Mouse (Mus musculus): ENCODE results near the gene Efcab8. TPM values are rescaled to one million over a fixed set of nuclear protein-coding genes. Genes with fewer than 3 reads are reported as not detected.

Efcab8 gene
- total and polyA plus RNA-seq, 3 experiments: 0.04 to 0.19 TPM; not detected in 1

DNA sequence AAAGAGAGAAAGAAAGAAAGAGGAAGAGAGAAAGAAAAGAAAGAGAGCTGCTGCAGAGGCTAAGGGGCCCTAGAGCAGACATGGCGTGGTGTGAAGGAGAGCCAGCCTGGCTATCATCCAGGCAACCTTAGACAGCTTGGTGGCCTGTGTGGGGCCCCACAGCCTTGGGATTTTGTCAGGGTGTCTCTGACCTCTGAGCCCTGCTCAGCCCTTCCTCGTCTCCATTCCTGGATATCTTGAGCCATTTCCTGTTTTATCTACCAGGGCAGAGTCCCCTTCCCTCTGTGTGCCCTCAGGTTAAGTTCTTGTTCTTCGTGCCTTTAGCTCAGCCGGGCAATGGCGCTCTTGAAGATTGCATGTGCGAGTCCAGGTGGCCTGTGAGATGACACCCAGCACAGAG lies 29.1 kb downstream of the Efcab8 start:
- H3K9ac ChIP-seq (ENCODE audit: control insufficient read depth, low read depth, low read length, poor library complexity, severe bottlenecking): no peak overlapping the region
- H3K27ac ChIP-seq (ENCODE audit: control insufficient read depth, low read depth, low read length): no peak overlapping the region
- no peaks in the 10 kb centered on the region for H3K79me2 ChIP-seq (ENCODE audit: control insufficient read depth, insufficient read depth, low read length, poor library complexity)
- H3K4me3 ChIP-seq (ENCODE audit: control insufficient read depth in 1 of 2, insufficient read depth in 1 of 2, low read depth in 2 of 2, low read length in 2 of 2): no peak overlapping the region
- no peak for DNase-seq (ENCODE audit: low read depth, low spot score)
- H3K9me3 ChIP-seq (replicated peaks; ENCODE audit: insufficient read depth, low read length): no peaks in the 10 kb centered on the region
- H3K4me1 ChIP-seq (ENCODE audit: control insufficient read depth in 1 of 2, insufficient read depth in 2 of 2, low read length in 2 of 2): no peaks in the 10 kb centered on the region
- TF ChIP-seq TCF12 (IDR thresholded peaks at IDR 0.05; ENCODE audit: low read depth, low read length) (no peak), TAL1 (IDR thresholded peaks at IDR 0.05; ENCODE audit: low read length) (no peak), POLR2A (IDR thresholded peaks at IDR 0.05; ENCODE audit: control insufficient read depth in 1 of 2, insufficient read depth in 1 of 2, low read depth in 1 of 2, low read length in 2 of 2, poor library complexity in 1 of 2) (no peak), NRF1 (IDR thresholded peaks at IDR 0.05; ENCODE audit: insufficient read depth, low read depth, low read length, poor library complexity, severe bottlenecking) (no peak), SIN3A (IDR thresholded peaks at IDR 0.05; ENCODE audit: low read length) (no peak), TBP (IDR thresholded peaks at IDR 0.05; ENCODE audit: low read depth, low read length) (no peak), ELF1 (IDR thresholded peaks at IDR 0.05; ENCODE audit: low read depth, low read length) (no peak), E2F4 (IDR thresholded peaks at IDR 0.05; ENCODE audit: borderline replicate concordance, low read depth, low read length) (no peak), MYC (IDR thresholded peaks at IDR 0.05; ENCODE audit: low read depth, low read length) (no peak), GATA1 (IDR thresholded peaks at IDR 0.05; ENCODE audit: low read depth, low read length) (no peak), HCFC1 (IDR thresholded peaks at IDR 0.05; ENCODE audit: low read depth, low read length) (no peak), MEF2A (IDR thresholded peaks at IDR 0.05; ENCODE audit: extremely low read depth, insufficient replicate concordance, low read depth, low read length, poor library complexity, severe bottlenecking) (no peak), USF1 (IDR thresholded peaks at IDR 0.05; ENCODE audit: low read depth, low read length) (no peak), ZMIZ1 (IDR thresholded peaks at IDR 0.05; ENCODE audit: low read depth, low read length) (no peak), MAX (IDR thresholded peaks at IDR 0.05; ENCODE audit: low read length) (no peak), SMC3 (IDR thresholded peaks at IDR 0.05; ENCODE audit: low read depth, low read length) (no peak)
- H3K27me3 ChIP-seq (ENCODE audit: control insufficient read depth in 1 of 2, insufficient read depth in 2 of 2, low read length in 2 of 2): peaks cover 0 to 2% of the 10 kb centered on the region in 2 experiments; a peak in 2 of 4 replicates
- H3K36me3 ChIP-seq (ENCODE audit: control insufficient read depth in 1 of 2, insufficient read depth in 2 of 2, low read length in 2 of 2): no peaks in the 10 kb centered on the region

DNA sequence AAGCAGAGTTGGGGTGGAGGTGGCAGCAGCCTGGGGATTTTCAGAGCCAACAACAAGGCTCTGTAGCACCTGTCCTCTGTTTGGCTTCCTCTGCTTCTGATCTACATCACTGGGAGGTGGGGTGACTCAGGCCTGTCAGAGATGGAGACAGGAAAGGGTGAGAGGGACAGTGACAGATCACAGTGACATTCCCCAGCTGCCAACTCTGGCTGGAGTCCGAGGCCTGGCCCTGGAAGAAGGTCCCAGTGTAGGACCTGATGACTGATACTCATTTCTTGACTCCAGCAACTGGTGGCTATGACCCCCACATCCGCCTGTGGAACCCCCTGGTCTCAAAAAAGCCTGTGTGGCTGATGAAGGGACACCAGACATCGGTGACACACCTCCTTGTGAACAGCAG lies 30.2 kb downstream of the Efcab8 start:
- H3K79me2 ChIP-seq (ENCODE audit: control insufficient read depth, insufficient read depth, low read length, poor library complexity): no peaks in the 10 kb centered on the region
- no peak for TF ChIP-seq SIN3A (IDR thresholded peaks at IDR 0.05; ENCODE audit: low read length)
- TF ChIP-seq TCF12 (IDR thresholded peaks at IDR 0.05; ENCODE audit: low read depth, low read length): no peak
- no peak for TF ChIP-seq SMC3 (IDR thresholded peaks at IDR 0.05; ENCODE audit: low read depth, low read length)
- no peak for TF ChIP-seq MYC (IDR thresholded peaks at IDR 0.05; ENCODE audit: low read depth, low read length)
- no peak for TF ChIP-seq POLR2AphosphoS2 (IDR thresholded peaks at IDR 0.05; ENCODE audit: low read length)
- TF ChIP-seq CHD1 (IDR thresholded peaks at IDR 0.05; ENCODE audit: low read depth, low read length): no peak
- TF ChIP-seq UBTF (IDR thresholded peaks at IDR 0.05; ENCODE audit: borderline replicate concordance, insufficient read depth, low read depth, low read length): no peak
- no peak for TF ChIP-seq ETS1 (IDR thresholded peaks at IDR 0.05; ENCODE audit: low read depth, low read length)
- no peak for TF ChIP-seq NRF1 (IDR thresholded peaks at IDR 0.05; ENCODE audit: insufficient read depth, low read depth, low read length, poor library complexity, severe bottlenecking)
- TF ChIP-seq BHLHE40 (IDR thresholded peaks at IDR 0.05; ENCODE audit: borderline replicate concordance, low read depth, low read length): no peak
- no peak for TF ChIP-seq ZNF384 (IDR thresholded peaks at IDR 0.05; ENCODE audit: low read depth, low read length)
- TF ChIP-seq USF2 (IDR thresholded peaks at IDR 0.05; ENCODE audit: borderline replicate concordance in 1 of 2, insufficient read depth in 1 of 2, low read depth in 1 of 2, low read length in 2 of 2): no peak
- TF ChIP-seq POLR2AphosphoS5 (IDR thresholded peaks at IDR 0.05; ENCODE audit: borderline replicate concordance, low read depth, low read length): no peak
- TF ChIP-seq ZMIZ1 (IDR thresholded peaks at IDR 0.05; ENCODE audit: low read depth, low read length): no peak
- no peak for TF ChIP-seq CTCF (IDR thresholded peaks at IDR 0.05 in 2 of 3, conservative IDR thresholded peaks at IDR 0.05 in 1 of 3; ENCODE audit: control insufficient read depth in 1 of 3, insufficient read depth in 1 of 3, low read depth in 2 of 3, low read length in 3 of 3, poor library complexity in 1 of 3, severe bottlenecking in 1 of 3)
- no peak for TF ChIP-seq ZKSCAN1 (IDR thresholded peaks at IDR 0.05; ENCODE audit: low read depth, low read length)
- no peak for TF ChIP-seq TBP (IDR thresholded peaks at IDR 0.05; ENCODE audit: low read depth, low read length)
- TF ChIP-seq MAFK (IDR thresholded peaks at IDR 0.05; ENCODE audit: borderline replicate concordance, low read depth, low read length): no peak
- TF ChIP-seq ELF1 (IDR thresholded peaks at IDR 0.05; ENCODE audit: low read depth, low read length): no peak
- TF ChIP-seq RAD21 (IDR thresholded peaks at IDR 0.05; ENCODE audit: low read depth, low read length): no peak
- H3K9ac ChIP-seq (ENCODE audit: control insufficient read depth, low read depth, low read length, poor library complexity, severe bottlenecking): no peak overlapping the region
- no peak for DNase-seq (ENCODE audit: low read depth, low spot score)
- no peaks in the 10 kb centered on the region for H3K9me3 ChIP-seq (replicated peaks; ENCODE audit: insufficient read depth, low read length)
- H3K27ac ChIP-seq (ENCODE audit: control insufficient read depth, low read depth, low read length): no peak overlapping the region
- no peak overlapping the region for H3K4me3 ChIP-seq (ENCODE audit: control insufficient read depth in 1 of 2, insufficient read depth in 1 of 2, low read depth in 2 of 2, low read length in 2 of 2)
- H3K36me3 ChIP-seq (ENCODE audit: control insufficient read depth in 1 of 2, insufficient read depth in 2 of 2, low read length in 2 of 2): no peaks in the 10 kb centered on the region
- H3K27me3 ChIP-seq (ENCODE audit: control insufficient read depth in 1 of 2, insufficient read depth in 2 of 2, low read length in 2 of 2): peaks cover 0 to 2% of the 10 kb centered on the region in 2 experiments; a peak in 2 of 4 replicates
- no peaks in the 10 kb centered on the region for H3K4me1 ChIP-seq (ENCODE audit: control insufficient read depth in 1 of 2, insufficient read depth in 2 of 2, low read length in 2 of 2)

Measured in MEL (cell line).